Mouse (Mus musculus) liver, postnatal 0 days (tissue): ENCODE results near the gene Lrrc2.

Experiments used
- CTCF ChIP-seq: sonication (generic); IDR thresholded peaks from 2 replicates; pipeline ENCODE4 v1.5.1; 2016; ENCODE audit warnings: antibody characterized with exemption, low read depth
- EP300 ChIP-seq: IDR thresholded peaks from 2 replicates; pipeline ENCODE4 v1.6.1; 2016; ENCODE audit warnings: antibody characterized with exemption, low read depth, mild to moderate bottlenecking

GRCm38 (mm10) chr9:110993281-110993709 is 42.0 kb downstream of the Lrrc2 start:
- TF ChIP-seq CTCF = no peak
- TF ChIP-seq EP300 = peak; percentile 49
